Mouse (Mus musculus): ENCODE measurements at regions not wholly inside any gene's neighbourhood (a gene's known extent, or its start where the extent isn't known, plus 50 kb on each side); places are given as distances from the start of the nearest gene placed in this dataset.

DNA sequence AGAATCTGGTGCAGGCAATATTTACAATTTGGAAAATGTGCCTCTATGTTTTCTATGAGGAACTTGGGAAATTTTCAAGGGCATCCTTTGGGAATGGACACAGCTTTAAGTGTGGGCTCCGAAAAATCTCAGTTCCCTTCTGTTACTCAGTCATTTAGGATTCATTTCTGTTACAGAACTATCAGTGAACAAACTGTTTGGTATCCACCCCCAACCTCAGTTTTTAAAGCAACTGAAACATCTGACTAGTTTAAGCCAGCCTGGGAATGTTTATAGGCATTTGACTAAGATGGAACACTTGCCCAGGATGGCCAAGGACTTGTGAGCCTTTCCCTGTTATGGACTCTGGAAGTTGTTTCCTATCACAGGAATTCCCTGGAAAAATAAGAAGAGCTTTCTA, 280.0 kb upstream of the Prickle1 start:
- TF ChIP-seq FLI1 (IDR thresholded peaks at IDR 0.05; ENCODE audit: low read length) (no peak), GATA1 (IDR thresholded peaks at IDR 0.05; ENCODE audit: borderline replicate concordance, low read length) (no peak)
- H3K9me3 ChIP-seq: no peaks in the 10 kb centered on the region
- no peaks in the 10 kb centered on the region for H3K27me3 ChIP-seq (replicated peaks)
- peaks cover 5% of the 10 kb centered on the region; the same call in 1 of the 2 replicates for H3K4me1 ChIP-seq
- no peak overlapping the region for H3K4me3 ChIP-seq (replicated peaks)
- no peaks in the 10 kb centered on the region for H3K36me3 ChIP-seq (replicated peaks; ENCODE audit: low read length)

GRCm38 (mm10) chr15:93874206-93874605, 278.5 kb upstream of the Prickle1 start:
- Histone ChIP-seq H3K4me1 (no peaks in the 10 kb centered on the region), H3K36me3 (replicated peaks; ENCODE audit: low read length) (no peaks in the 10 kb centered on the region)
- TF ChIP-seq GATA1 (IDR thresholded peaks at IDR 0.05; ENCODE audit: borderline replicate concordance, low read length) (no peak), FLI1 (IDR thresholded peaks at IDR 0.05; ENCODE audit: low read length) (no peak)

DNA sequence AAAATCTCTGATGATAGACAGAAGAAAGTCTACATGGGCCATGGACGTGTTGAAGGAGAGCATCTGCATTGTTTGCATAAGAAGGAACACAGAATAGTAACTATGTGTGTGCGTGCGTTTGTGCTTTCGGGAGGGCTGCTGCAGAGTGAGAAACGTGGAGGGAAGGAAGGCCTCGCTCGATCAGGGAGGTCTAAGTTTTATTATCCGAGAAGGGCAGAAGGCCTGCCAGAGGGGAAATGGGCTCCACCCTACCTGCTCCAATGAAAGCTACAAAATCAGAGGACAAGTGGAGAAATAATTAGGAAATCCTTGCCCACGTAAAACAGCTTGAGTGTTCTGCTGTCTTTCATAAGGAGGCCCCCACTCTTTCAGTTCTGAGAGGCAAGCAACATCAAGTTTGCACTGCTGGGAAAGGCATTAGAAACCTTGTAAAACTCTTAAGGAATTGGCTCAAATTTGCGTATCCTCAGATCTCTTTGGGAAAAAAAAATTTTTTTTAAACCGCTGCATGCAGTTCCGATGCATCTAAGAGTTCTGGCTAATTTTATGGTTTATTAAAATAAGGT, 261.7 kb upstream of the Prickle1 start:
- Histone ChIP-seq H3K9me3 (peaks cover 19% of the 10 kb centered on the region), H3K36me3 (replicated peaks; ENCODE audit: low read length) (no peaks in the 10 kb centered on the region)

More at GRCm38 (mm10) chr15:93874206-93874605, 278.5 kb upstream of the Prickle1 start:
- H3K9me3 ChIP-seq: no peaks in the 10 kb centered on the region
- H3K4me3 ChIP-seq (replicated peaks): no peak overlapping the region
- no peaks in the 10 kb centered on the region for H3K27me3 ChIP-seq (replicated peaks)

DNA sequence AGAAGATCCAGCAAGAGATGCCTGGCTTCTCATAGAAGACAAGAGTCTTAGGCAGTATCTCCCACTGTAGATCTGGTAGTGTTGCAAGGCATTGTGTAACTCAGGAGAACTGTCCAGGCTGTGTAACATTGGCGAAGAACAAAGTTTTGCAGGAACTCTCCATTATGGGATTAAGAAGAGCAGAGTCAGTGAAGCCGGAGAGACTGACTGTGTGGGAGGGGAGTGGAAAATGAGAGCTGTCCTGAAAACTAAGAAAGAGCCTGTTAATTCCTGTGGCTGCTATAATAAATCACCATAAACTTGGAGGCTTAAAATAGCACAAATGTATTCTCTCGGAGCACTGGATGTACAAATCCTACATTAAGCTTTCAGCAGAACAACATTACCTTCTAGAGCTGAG, 257.5 kb upstream of the Prickle1 start:
- Histone ChIP-seq H3K27me3 (replicated peaks) (no peaks in the 10 kb centered on the region), H3K4me1 (peaks cover 2% of the 10 kb centered on the region), H3K36me3 (replicated peaks; ENCODE audit: low read length) (no peaks in the 10 kb centered on the region), H3K9me3 (peaks cover 24% of the 10 kb centered on the region), H3K4me3 (replicated peaks) (no peak overlapping the region)
- no peak for TF ChIP-seq GATA1 (IDR thresholded peaks at IDR 0.05; ENCODE audit: borderline replicate concordance, low read length)
- no peak for TF ChIP-seq FLI1 (IDR thresholded peaks at IDR 0.05; ENCODE audit: low read length)

More for the DNA sequence above, 261.7 kb upstream of the Prickle1 start:
- Histone ChIP-seq H3K27me3 (replicated peaks) (no peaks in the 10 kb centered on the region), H3K4me1 (peaks cover 22% of the 10 kb centered on the region), H3K4me3 (replicated peaks) (no peak overlapping the region)
- TF ChIP-seq GATA1 (IDR thresholded peaks at IDR 0.05; ENCODE audit: borderline replicate concordance, low read length) (no peak), FLI1 (IDR thresholded peaks at IDR 0.05; ENCODE audit: low read length) (no peak)

- Histone ChIP-seq H3K27me3 (replicated peaks) (no peaks in the 10 kb centered on the region), H3K9me3 (peaks cover 24% of the 10 kb centered on the region), H3K4me3 (replicated peaks) (no peak overlapping the region), H3K36me3 (replicated peaks; ENCODE audit: low read length) (no peaks in the 10 kb centered on the region), H3K4me1 (peaks cover 3% of the 10 kb centered on the region)
- TF ChIP-seq GATA1 (IDR thresholded peaks at IDR 0.05; ENCODE audit: borderline replicate concordance, low read length) (no peak), FLI1 (IDR thresholded peaks at IDR 0.05; ENCODE audit: low read length) (no peak)
Observed at GRCm38 (mm10) chr15:93852126-93852525, 256.4 kb upstream of the Prickle1 start.

GRCm38 (mm10) chr15:93850388-93850787, 254.7 kb upstream of the Prickle1 start:
- Histone ChIP-seq H3K9me3 (peaks cover 24% of the 10 kb centered on the region), H3K4me3 (replicated peaks) (no peak overlapping the region), H3K27me3 (replicated peaks) (no peaks in the 10 kb centered on the region), H3K36me3 (replicated peaks; ENCODE audit: low read length) (no peaks in the 10 kb centered on the region), H3K4me1 (peaks cover 16% of the 10 kb centered on the region)
- no peak for TF ChIP-seq FLI1 (IDR thresholded peaks at IDR 0.05; ENCODE audit: low read length)
- no peak for TF ChIP-seq GATA1 (IDR thresholded peaks at IDR 0.05; ENCODE audit: borderline replicate concordance, low read length)

GRCm38 (mm10) chr15:93848830-93849229, 253.1 kb upstream of the Prickle1 start:
- H3K4me1 ChIP-seq: peaks cover 21% of the 10 kb centered on the region
- H3K27me3 ChIP-seq (replicated peaks): no peaks in the 10 kb centered on the region
- no peak for TF ChIP-seq FLI1 (IDR thresholded peaks at IDR 0.05; ENCODE audit: low read length)
- TF ChIP-seq GATA1 (IDR thresholded peaks at IDR 0.05; ENCODE audit: borderline replicate concordance, low read length): no peak
- H3K4me3 ChIP-seq (replicated peaks): no peak overlapping the region
- no peaks in the 10 kb centered on the region for H3K36me3 ChIP-seq (replicated peaks; ENCODE audit: low read length)
- peaks cover 15% of the 10 kb centered on the region for H3K9me3 ChIP-seq

DNA sequence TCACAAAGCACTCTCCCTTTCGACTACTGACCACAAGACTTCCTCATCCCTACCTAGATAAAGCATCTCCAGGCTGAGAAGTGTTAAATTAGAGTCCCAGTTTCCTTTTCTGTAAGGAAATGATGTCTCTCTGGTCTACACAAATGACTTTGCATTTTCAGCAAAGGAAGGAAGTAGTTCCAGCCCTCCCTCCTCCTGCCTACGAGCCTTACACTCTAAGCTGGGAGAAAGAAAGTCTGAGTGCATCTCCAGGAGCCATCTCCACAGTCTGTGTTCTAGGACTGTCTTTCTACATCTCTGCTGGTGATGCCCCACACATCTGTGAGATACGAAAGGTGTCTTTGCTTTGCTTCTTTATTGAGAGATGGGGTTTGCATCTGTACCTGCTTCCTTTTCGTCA, 251.1 kb upstream of the Prickle1 start:
- peaks cover 21% of the 10 kb centered on the region for H3K4me1 ChIP-seq
- H3K27me3 ChIP-seq (replicated peaks): no peaks in the 10 kb centered on the region
- no peaks in the 10 kb centered on the region for H3K36me3 ChIP-seq (replicated peaks; ENCODE audit: low read length)
- no peak overlapping the region for H3K4me3 ChIP-seq (replicated peaks)
- H3K9me3 ChIP-seq: peaks cover 25% of the 10 kb centered on the region
- TF ChIP-seq FLI1 (IDR thresholded peaks at IDR 0.05; ENCODE audit: low read length): no peak
- TF ChIP-seq GATA1 (IDR thresholded peaks at IDR 0.05; ENCODE audit: borderline replicate concordance, low read length): no peak

GRCm38 (mm10) chr15:93845801-93846200, 250.1 kb upstream of the Prickle1 start:
- TF ChIP-seq GATA1 (IDR thresholded peaks at IDR 0.05; ENCODE audit: borderline replicate concordance, low read length) (no peak), FLI1 (IDR thresholded peaks at IDR 0.05; ENCODE audit: low read length) (no peak)

GRCm38 (mm10) chr15:93832956-93833355, 237.3 kb upstream of the Prickle1 start:
- Histone ChIP-seq H3K27me3 (replicated peaks) (no peaks in the 10 kb centered on the region), H3K9me3 (peaks cover 12% of the 10 kb centered on the region), H3K36me3 (replicated peaks; ENCODE audit: low read length) (no peaks in the 10 kb centered on the region), H3K4me1 (peaks cover 18% of the 10 kb centered on the region), H3K4me3 (replicated peaks) (no peak overlapping the region)
- no peak for TF ChIP-seq FLI1 (IDR thresholded peaks at IDR 0.05; ENCODE audit: low read length)
- TF ChIP-seq GATA1 (IDR thresholded peaks at IDR 0.05; ENCODE audit: borderline replicate concordance, low read length): no peak

More at GRCm38 (mm10) chr15:93845801-93846200, 250.1 kb upstream of the Prickle1 start:
- H3K4me3 ChIP-seq (replicated peaks): no peak overlapping the region
- H3K36me3 ChIP-seq (replicated peaks; ENCODE audit: low read length): no peaks in the 10 kb centered on the region
- H3K27me3 ChIP-seq (replicated peaks): no peaks in the 10 kb centered on the region
- H3K4me1 ChIP-seq: peaks cover 21% of the 10 kb centered on the region
- peaks cover 25% of the 10 kb centered on the region for H3K9me3 ChIP-seq
